Mouse (Mus musculus): Measurements from ENCODE around the gene H2-Ab1. TPM values are rescaled to one million over a fixed set of nuclear protein-coding genes. Genes with fewer than 3 reads are reported as not detected.
A peak's percentile ranks its signal among the peaks of the same experiment; 100 is the strongest.

Gene H2-Ab1
- polyA plus RNA-seq, 1 experiment from 2014 or later: 10.0 TPM

DNA sequence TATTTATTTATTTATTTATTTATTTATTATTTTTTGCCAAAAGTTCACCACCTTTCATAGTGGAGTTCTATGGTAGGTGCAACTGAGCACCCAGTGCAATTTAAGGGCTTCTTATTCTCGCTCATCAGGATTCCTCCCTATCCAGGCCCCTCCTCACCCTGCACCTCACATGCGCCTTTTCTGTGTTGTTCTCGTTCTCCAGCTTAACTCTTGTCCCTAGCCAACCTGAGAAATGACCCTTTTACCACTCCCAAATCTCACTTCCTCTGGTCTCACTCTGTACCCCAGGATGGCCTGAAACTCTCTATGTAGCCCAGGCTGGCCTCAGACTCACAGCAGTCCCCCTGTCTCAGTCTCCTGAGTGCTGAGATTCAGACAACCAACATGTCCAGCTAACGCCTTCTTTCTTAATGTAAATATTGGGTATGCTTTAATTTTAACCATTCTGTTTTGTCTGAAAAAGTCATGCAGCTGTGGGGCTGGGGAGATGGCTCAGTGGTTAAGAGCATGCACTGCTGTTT is 44.2 kb downstream of the H2-Ab1 start:
- H3K27me3 ChIP-seq (ENCODE audit: control insufficient read depth, insufficient read depth, low read length): no peaks in the 10 kb centered on the region
- WGBS: 85% methylated on average over 4 of the region's 4 CpGs
- H3K4me1 ChIP-seq (ENCODE audit: control insufficient read depth in 2 of 2, insufficient read depth in 2 of 2, low read length in 2 of 2): no peaks in the 10 kb centered on the region
- H3K36me3 ChIP-seq (ENCODE audit: control insufficient read depth, insufficient read depth, low read length): no peaks in the 10 kb centered on the region
- no peak overlapping the region for H3K27ac ChIP-seq (replicated peaks in 1 of 2; ENCODE audit: control insufficient read depth in 1 of 2, insufficient read depth in 1 of 2, low read depth in 2 of 2, low read length in 2 of 2)
- no peak overlapping the region for H3K4me2 ChIP-seq (ENCODE audit: low read length)
- no peak for ATAC-seq (ENCODE audit: insufficient number of reproducible peaks, insufficient read depth, low FRiP score, low read depth)
- no peak overlapping the region for H3K4me3 ChIP-seq (ENCODE audit: control insufficient read depth in 1 of 2, insufficient read depth in 1 of 2, low read depth in 1 of 2, low read length in 2 of 2)
- H3K9ac ChIP-seq (ENCODE audit: low read length): no peak overlapping the region
- H3K9me3 ChIP-seq (ENCODE audit: control insufficient read depth, low read length): no peaks in the 10 kb centered on the region

DNA sequence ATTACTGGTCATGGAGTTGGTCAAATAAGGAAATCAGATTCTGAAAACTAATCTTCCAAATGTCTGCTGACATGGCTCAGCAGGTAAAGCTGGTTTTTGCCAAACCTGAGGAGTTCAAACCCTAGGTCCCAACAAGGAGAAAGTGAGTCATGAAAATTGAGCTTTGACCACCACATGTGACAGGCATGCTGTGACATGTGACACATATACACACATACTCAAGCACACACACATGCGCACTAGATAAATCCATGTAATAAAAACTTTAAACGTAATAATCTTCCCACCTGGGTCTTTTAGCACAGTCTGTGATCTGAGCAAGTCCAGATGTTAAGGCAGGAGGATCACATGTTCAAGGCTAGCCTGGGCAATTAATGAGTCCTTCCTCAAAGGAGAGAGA is 46.3 kb downstream of the H2-Ab1 start:
- Histone ChIP-seq H3K9ac (ENCODE audit: low read length) (no peak overlapping the region), H3K4me1 (ENCODE audit: control insufficient read depth in 2 of 2, insufficient read depth in 2 of 2, low read length in 2 of 2) (no peaks in the 10 kb centered on the region), H3K4me2 (ENCODE audit: low read length) (no peak overlapping the region), H3K27me3 (ENCODE audit: control insufficient read depth, insufficient read depth, low read length) (0 out of 2 replicates have a peak, but pooled peaks cover 7% of the 10 kb centered on the region), H3K36me3 (ENCODE audit: control insufficient read depth, insufficient read depth, low read length) (no peaks in the 10 kb centered on the region), H3K4me3 (ENCODE audit: control insufficient read depth in 1 of 2, insufficient read depth in 1 of 2, low read depth in 1 of 2, low read length in 2 of 2) (no peak overlapping the region), H3K9me3 (ENCODE audit: control insufficient read depth, low read length) (no peaks in the 10 kb centered on the region), H3K27ac (replicated peaks in 1 of 2; ENCODE audit: control insufficient read depth in 1 of 2, insufficient read depth in 1 of 2, low read depth in 2 of 2, low read length in 2 of 2) (no peak overlapping the region)
- ATAC-seq (ENCODE audit: insufficient number of reproducible peaks, insufficient read depth, low FRiP score, low read depth): no peak
- 83% methylated on average over 2 of the region's 2 CpGs for WGBS

DNA sequence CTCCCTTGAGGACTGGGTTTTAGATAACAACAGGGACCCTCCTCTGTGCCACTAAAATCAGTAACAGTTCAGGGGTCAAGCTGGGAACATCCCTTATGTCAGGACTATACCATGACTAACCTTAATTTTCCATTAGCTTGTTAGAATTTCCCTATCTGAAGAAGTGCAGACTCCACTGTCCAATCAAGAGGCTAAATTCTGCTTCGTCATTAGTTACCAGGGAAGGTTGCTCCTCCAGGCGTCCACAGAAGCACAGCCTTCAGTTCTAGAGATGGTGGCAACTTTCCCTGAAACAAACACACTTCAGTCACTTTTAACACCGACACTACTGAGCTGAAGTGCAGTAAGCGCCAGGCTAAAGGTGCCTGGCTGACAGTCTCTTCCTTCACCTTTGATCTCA is 47.3 kb downstream of the H2-Ab1 start:
- ATAC-seq (ENCODE audit: insufficient number of reproducible peaks, insufficient read depth, low FRiP score, low read depth): no peak
- 16% methylated on average over 4 of the region's 4 CpGs for WGBS

DNA sequence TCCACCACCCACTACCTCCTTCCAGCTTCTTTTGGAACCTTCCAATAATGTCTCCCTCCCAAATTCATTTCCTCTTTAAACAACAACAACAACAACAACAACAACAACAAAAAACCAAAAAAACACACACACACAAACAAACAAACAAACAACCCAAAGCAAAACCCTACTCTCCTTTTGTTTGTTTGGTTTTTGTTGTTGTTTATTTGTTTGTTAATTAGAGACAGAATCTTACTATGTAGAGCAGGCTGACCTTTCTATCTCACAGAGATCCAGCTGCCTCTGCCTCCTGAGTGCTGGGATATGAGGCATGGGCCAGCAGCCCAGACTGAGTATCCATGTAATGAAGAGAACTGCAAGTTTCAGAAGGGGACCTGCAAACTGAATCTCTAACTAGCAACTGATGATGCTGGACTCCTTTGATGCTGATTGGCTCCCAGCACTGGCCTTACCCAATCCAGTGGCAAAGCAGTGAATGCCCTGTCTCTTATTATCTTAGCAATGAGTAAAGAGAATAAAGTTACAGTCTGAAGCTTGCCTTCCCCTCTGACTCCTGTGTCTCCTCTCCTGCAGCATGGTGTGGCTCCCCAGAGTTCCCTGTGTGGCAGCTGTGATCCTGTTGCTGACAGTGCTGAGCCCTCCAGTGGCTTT is 48.0 kb downstream of the H2-Ab1 start, which contains the start of gene H2-Eb1:
TSS of gene H2-Eb1 (plus strand) at position 488 of the 651 bp plus-strand sequence.
- no peak within 1 kb of the TSS for H3K4me3 ChIP-seq (ENCODE audit: control insufficient read depth in 1 of 2, insufficient read depth in 1 of 2, low read depth in 1 of 2, low read length in 2 of 2)
- no peak within 1 kb of the TSS for H3K27ac ChIP-seq (replicated peaks in 1 of 2; ENCODE audit: control insufficient read depth in 1 of 2, insufficient read depth in 1 of 2, low read depth in 2 of 2, low read length in 2 of 2)
- ATAC-seq (ENCODE audit: insufficient number of reproducible peaks, insufficient read depth, low FRiP score, low read depth): peak; percentile 56; the same call in 1 of the 2 replicates
- no peaks in the 10 kb centered on the region for H3K9me3 ChIP-seq (ENCODE audit: control insufficient read depth, low read length)
- no peak within 1 kb of the TSS for H3K4me2 ChIP-seq (ENCODE audit: low read length)
- 0 out of 2 replicates have a peak, but pooled peaks cover 7% of the 10 kb centered on the region for H3K27me3 ChIP-seq (ENCODE audit: control insufficient read depth, insufficient read depth, low read length)
- H3K4me1 ChIP-seq (ENCODE audit: control insufficient read depth in 2 of 2, insufficient read depth in 2 of 2, low read length in 2 of 2): peaks cover 3 to 4% of the 10 kb centered on the region in 2 experiments; a peak in 1 of 4 replicates
- no peaks in the 10 kb centered on the region for H3K36me3 ChIP-seq (ENCODE audit: control insufficient read depth, insufficient read depth, low read length)
- no peak within 1 kb of the TSS for H3K9ac ChIP-seq (ENCODE audit: low read length)

More for the DNA sequence above, 47.3 kb downstream of the H2-Ab1 start:
- Histone ChIP-seq H3K4me3 (ENCODE audit: control insufficient read depth in 1 of 2, insufficient read depth in 1 of 2, low read depth in 1 of 2, low read length in 2 of 2) (no peak overlapping the region), H3K9ac (ENCODE audit: low read length) (no peak overlapping the region), H3K9me3 (ENCODE audit: control insufficient read depth, low read length) (no peaks in the 10 kb centered on the region), H3K4me2 (ENCODE audit: low read length) (no peak overlapping the region), H3K36me3 (ENCODE audit: control insufficient read depth, insufficient read depth, low read length) (no peaks in the 10 kb centered on the region), H3K27ac (replicated peaks in 1 of 2; ENCODE audit: control insufficient read depth in 1 of 2, insufficient read depth in 1 of 2, low read depth in 2 of 2, low read length in 2 of 2) (no peak overlapping the region), H3K4me1 (ENCODE audit: control insufficient read depth in 2 of 2, insufficient read depth in 2 of 2, low read length in 2 of 2) (0 out of 4 replicates have a peak, but pooled peaks cover 0 to 3% of the 10 kb centered on the region in 2 experiments), H3K27me3 (ENCODE audit: control insufficient read depth, insufficient read depth, low read length) (0 out of 2 replicates have a peak, but pooled peaks cover 7% of the 10 kb centered on the region)

DNA sequence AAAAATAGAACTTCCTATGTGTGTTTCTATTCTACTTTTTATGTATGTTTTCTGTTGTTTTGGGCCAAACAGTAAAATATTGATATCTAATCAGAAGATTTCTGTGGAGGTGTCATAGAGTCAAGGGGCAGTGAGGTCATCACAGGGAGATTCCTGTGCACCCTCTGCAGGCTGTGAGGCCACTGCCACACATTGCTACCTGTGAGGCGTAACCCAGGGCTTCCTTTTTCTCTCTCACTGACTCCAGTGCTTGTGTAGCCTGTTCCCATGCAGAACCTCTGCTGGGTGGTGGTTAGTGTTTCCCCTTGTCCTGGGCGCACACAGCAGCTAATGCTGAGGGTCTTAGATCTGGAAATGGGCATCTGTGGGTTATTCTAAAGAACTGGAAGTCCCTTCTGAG is 48.9 kb downstream of the H2-Ab1 start:
- H3K27ac ChIP-seq (replicated peaks in 1 of 2; ENCODE audit: control insufficient read depth in 1 of 2, insufficient read depth in 1 of 2, low read depth in 2 of 2, low read length in 2 of 2): no peak overlapping the region
- no peak overlapping the region for H3K4me3 ChIP-seq (ENCODE audit: control insufficient read depth in 1 of 2, insufficient read depth in 1 of 2, low read depth in 1 of 2, low read length in 2 of 2)
- H3K4me1 ChIP-seq (ENCODE audit: control insufficient read depth in 2 of 2, insufficient read depth in 2 of 2, low read length in 2 of 2): peaks cover 3 to 4% of the 10 kb centered on the region in 2 experiments; a peak in 1 of 4 replicates
- 0 out of 2 replicates have a peak, but pooled peaks cover 7% of the 10 kb centered on the region for H3K27me3 ChIP-seq (ENCODE audit: control insufficient read depth, insufficient read depth, low read length)
- H3K4me2 ChIP-seq (ENCODE audit: low read length): no peak overlapping the region
- no peak for ATAC-seq (ENCODE audit: insufficient number of reproducible peaks, insufficient read depth, low FRiP score, low read depth)
- no peaks in the 10 kb centered on the region for H3K36me3 ChIP-seq (ENCODE audit: control insufficient read depth, insufficient read depth, low read length)
- 76% methylated on average over 2 of the region's 2 CpGs for WGBS
- no peaks in the 10 kb centered on the region for H3K9me3 ChIP-seq (ENCODE audit: control insufficient read depth, low read length)
- no peak overlapping the region for H3K9ac ChIP-seq (ENCODE audit: low read length)

DNA sequence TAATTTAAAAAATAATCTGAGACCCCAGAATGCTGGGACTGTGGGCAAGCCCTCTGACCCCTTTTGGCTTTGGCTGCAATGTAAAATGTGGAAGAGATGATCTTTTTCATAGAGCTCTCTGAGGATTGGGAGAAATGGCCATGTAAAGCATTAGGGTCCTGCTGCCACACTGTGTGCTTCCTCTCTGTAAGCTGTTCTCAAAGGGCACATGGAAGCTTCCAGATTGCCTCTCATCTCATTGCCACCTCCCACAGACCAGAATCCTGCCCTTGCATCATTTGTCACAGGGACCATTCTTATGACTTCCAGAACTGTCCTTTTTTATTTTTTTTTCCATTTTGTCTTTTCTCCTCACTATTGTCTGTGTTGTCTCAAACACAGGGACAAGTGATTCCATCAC is 49.7 kb downstream of the H2-Ab1 start:
- Histone ChIP-seq H3K4me3 (ENCODE audit: control insufficient read depth in 1 of 2, insufficient read depth in 1 of 2, low read depth in 1 of 2, low read length in 2 of 2) (no peak overlapping the region), H3K4me2 (ENCODE audit: low read length) (no peak overlapping the region), H3K27me3 (ENCODE audit: control insufficient read depth, insufficient read depth, low read length) (0 out of 2 replicates have a peak, but pooled peaks cover 7% of the 10 kb centered on the region), H3K4me1 (ENCODE audit: control insufficient read depth in 2 of 2, insufficient read depth in 2 of 2, low read length in 2 of 2) (peaks cover 3 to 4% of the 10 kb centered on the region in 2 experiments; a peak in 1 of 4 replicates), H3K27ac (replicated peaks in 1 of 2; ENCODE audit: control insufficient read depth in 1 of 2, insufficient read depth in 1 of 2, low read depth in 2 of 2, low read length in 2 of 2) (no peak overlapping the region), H3K9me3 (ENCODE audit: control insufficient read depth, low read length) (no peaks in the 10 kb centered on the region), H3K9ac (ENCODE audit: low read length) (no peak overlapping the region), H3K36me3 (ENCODE audit: control insufficient read depth, insufficient read depth, low read length) (no peaks in the 10 kb centered on the region)
- no peak for ATAC-seq (ENCODE audit: insufficient number of reproducible peaks, insufficient read depth, low FRiP score, low read depth)

DNA sequence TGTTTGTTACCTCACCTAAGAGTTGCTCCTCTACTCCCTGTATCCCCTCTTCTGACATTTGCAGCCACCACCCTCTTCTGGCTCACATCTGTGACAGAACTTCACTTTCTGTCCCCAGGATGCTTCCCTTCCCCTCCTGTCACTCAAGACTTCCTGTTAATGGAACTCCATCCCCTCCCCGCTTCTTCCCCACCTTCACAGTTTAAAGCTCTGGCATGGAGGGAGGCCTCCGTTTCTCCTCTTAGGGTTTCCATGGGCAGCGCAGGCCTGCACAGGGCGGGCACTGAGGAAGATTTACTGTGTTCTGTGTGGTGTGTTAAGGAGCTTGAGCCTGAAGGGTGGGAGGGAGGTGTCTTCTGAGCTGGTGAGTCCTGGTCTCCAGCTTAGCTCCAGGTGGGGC is 50.7 kb downstream of the H2-Ab1 start:
- Histone ChIP-seq H3K27ac (replicated peaks in 1 of 2; ENCODE audit: control insufficient read depth in 1 of 2, insufficient read depth in 1 of 2, low read depth in 2 of 2, low read length in 2 of 2) (no peak overlapping the region), H3K4me3 (ENCODE audit: control insufficient read depth in 1 of 2, insufficient read depth in 1 of 2, low read depth in 1 of 2, low read length in 2 of 2) (no peak overlapping the region), H3K9ac (ENCODE audit: low read length) (no peak overlapping the region), H3K36me3 (ENCODE audit: control insufficient read depth, insufficient read depth, low read length) (no peaks in the 10 kb centered on the region), H3K4me2 (ENCODE audit: low read length) (no peak overlapping the region), H3K9me3 (ENCODE audit: control insufficient read depth, low read length) (no peaks in the 10 kb centered on the region), H3K4me1 (ENCODE audit: control insufficient read depth in 2 of 2, insufficient read depth in 2 of 2, low read length in 2 of 2) (peaks cover 3 to 4% of the 10 kb centered on the region in 2 experiments; a peak in 1 of 4 replicates), H3K27me3 (ENCODE audit: control insufficient read depth, insufficient read depth, low read length) (0 out of 2 replicates have a peak, but pooled peaks cover 7% of the 10 kb centered on the region)
- ATAC-seq (ENCODE audit: insufficient number of reproducible peaks, insufficient read depth, low FRiP score, low read depth): no peak
- 79% methylated on average over 4 of the region's 4 CpGs for WGBS
